Mouse (Mus musculus) hindbrain, postnatal 0 days (tissue): ENCODE results near the gene BC005537. TPM values are rescaled to one million over a fixed set of nuclear protein-coding genes. Genes with fewer than 3 reads are reported as not detected.
A peak's percentile ranks its signal among the peaks of the same experiment; 100 is the strongest.

Source experiments
- ATAC-seq: fragments of 200-750 bp; cut with Nextera tagmentation; 2 replicates; pipeline ENCODE4 v1.8.0; 2017; ENCODE audit warnings: mild to moderate bottlenecking, moderate TSS enrichment, moderate library complexity
- DNase-seq: peaks from one replicate; pipeline ENCODE4 v3.0.0-alpha.2; 2015; ENCODE audit warnings: low spot score
- H3K27ac ChIP-seq: fragments of 300-500 bp; sonication (generic); 2 replicates; pipeline ENCODE4 v1.5.1; 2014; ENCODE audit warnings: mild to moderate bottlenecking
- H3K27me3 ChIP-seq: fragments of 300-500 bp; sonication (generic); 2 replicates; pipeline ENCODE4 v1.6.1; 2014; ENCODE audit warnings: low read length, mixed read lengths; ENCODE audit not compliant: insufficient read depth
- H3K36me3 ChIP-seq: fragments of 300-500 bp; sonication (generic); 2 replicates; pipeline ENCODE4 v1.6.1; 2014; ENCODE audit warnings: low read length, mixed read lengths; ENCODE audit not compliant: insufficient read depth
- H3K4me1 ChIP-seq: fragments of 300-500 bp; sonication (generic); 2 replicates; pipeline ENCODE4 v1.6.1; 2014; ENCODE audit warnings: antibody characterized with exemption, low read length, mixed read lengths; ENCODE audit not compliant: insufficient read depth
- H3K4me2 ChIP-seq: fragments of 300-500 bp; sonication (generic); 2 replicates; pipeline ENCODE4 v1.6.1; 2014; ENCODE audit warnings: low read depth, mild to moderate bottlenecking, low read length, moderate library complexity, mixed read lengths
- H3K4me3 ChIP-seq: fragments of 300-500 bp; sonication (generic); 2 replicates; pipeline ENCODE4 v1.5.1; 2014; ENCODE audit warnings: low read length
- H3K9ac ChIP-seq: fragments of 300-500 bp; sonication (generic); replicated peaks from 2 replicates; pipeline ENCODE4 v1.6.1; 2014; ENCODE audit warnings: mild to moderate bottlenecking, low read length, moderate library complexity, mixed read lengths
- H3K9me3 ChIP-seq: fragments of 300-500 bp; sonication (generic); 2 replicates; pipeline ENCODE4 v1.6.1; 2016; ENCODE audit warnings: low read length, mixed read lengths
- CTCF ChIP-seq: IDR thresholded peaks from 2 replicates; pipeline ENCODE4 v1.5.1; 2016; ENCODE audit warnings: antibody characterized with exemption, control low read depth, low read depth
- WGBS: fragments of 180-500 bp; shearing (Covaris S2); extraction: QIAGEN DNeasy Blood & Tissue Kit; methylation state at CpG from one replicate; pipeline ENCODE4 v1.1.7; 2014; 5-methylcytosine and 5-hydroxymethylcytosine counted together
- polyA plus RNA-seq: library from polyadenylated mRNA; unstranded; fragments of >200 nt; fragmentation: Nextera tagmentation; extraction: Ambion mirVana; gene quantifications from 2 replicates; pipeline ENCODE4 v1.2.1, GENCODE M21; 2015
- total RNA-seq: library from RNA; depleted of rRNA; stranded (reverse); fragments of >200 nt; gene quantifications from 2 replicates; pipeline ENCODE4 v1.2.3, GENCODE M21; 2014; rRNA removed

BC005537 gene
- total and polyA plus RNA-seq, 2 experiments from 2014 or later, result 16.4 to 39.2 TPM

GRCm38 (mm10) chr13:24861084-24861483 is 59.6 kb downstream of the BC005537 start:
- no peaks in the 10 kb centered on the region for H3K27me3 ChIP-seq
- no peak for TF ChIP-seq CTCF
- H3K36me3 ChIP-seq, result 0 out of 2 replicates have a peak, but pooled peaks cover 5% of the 10 kb centered on the region
- ATAC-seq, result no peak
- no peak for DNase-seq
- no peak overlapping the region for H3K4me2 ChIP-seq
- H3K4me3 ChIP-seq, result no peak overlapping the region
- H3K27ac ChIP-seq, result no peak overlapping the region
- H3K9ac ChIP-seq, result no peak overlapping the region
- no peaks in the 10 kb centered on the region for H3K9me3 ChIP-seq
- 84% methylated on average over 12 of the region's 12 CpGs for WGBS
- no peaks in the 10 kb centered on the region for H3K4me1 ChIP-seq

GRCm38 (mm10) chr13:24862021-24862420 is 60.6 kb downstream of the BC005537 start:
- 77% methylated on average over 7 of the region's 7 CpGs for WGBS

GRCm38 (mm10) chr13:24862520-24862919 is 61.1 kb downstream of the BC005537 start:
- H3K4me2 ChIP-seq, result no peak overlapping the region
- no peaks in the 10 kb centered on the region for H3K9me3 ChIP-seq
- no peaks in the 10 kb centered on the region for H3K4me1 ChIP-seq
- 62% methylated on average over 7 of the region's 7 CpGs for WGBS
- no peak overlapping the region for H3K9ac ChIP-seq
- 0 out of 2 replicates have a peak, but pooled peaks cover 2% of the 10 kb centered on the region for H3K36me3 ChIP-seq
- peak; percentile 38 for TF ChIP-seq CTCF
- H3K27me3 ChIP-seq, result no peaks in the 10 kb centered on the region
- no peak overlapping the region for H3K4me3 ChIP-seq
- ATAC-seq (no peak), DNase-seq (peak; percentile 39)
- no peak overlapping the region for H3K27ac ChIP-seq

More at GRCm38 (mm10) chr13:24862021-24862420, 60.6 kb downstream of the BC005537 start:
- ATAC-seq (no peak), DNase-seq (peak; percentile 5)
- no peaks in the 10 kb centered on the region for H3K9me3 ChIP-seq
- no peaks in the 10 kb centered on the region for H3K27me3 ChIP-seq
- H3K36me3 ChIP-seq, result 0 out of 2 replicates have a peak, but pooled peaks cover 4% of the 10 kb centered on the region
- no peak overlapping the region for H3K27ac ChIP-seq
- no peak for TF ChIP-seq CTCF
- H3K4me1 ChIP-seq, result no peaks in the 10 kb centered on the region
- no peak overlapping the region for H3K9ac ChIP-seq
- H3K4me3 ChIP-seq, result no peak overlapping the region
- no peak overlapping the region for H3K4me2 ChIP-seq

Other genes with a start within 250 kb of the BC005537 start
- 32.9 and 34.8 TPM in 2 replicates for gene Ripor2, start 219.5 kb upstream of the BC005537 start, total RNA-seq
- gene Ripor2, start 219.5 kb upstream of the BC005537 start, polyA plus RNA-seq, result 12.5 and 13.1 TPM in 2 replicates
- gene Armh2, start 60.4 kb upstream of the BC005537 start, total RNA-seq, result not detected in 2 replicates
- not detected in 2 replicates for gene Armh2, start 60.4 kb upstream of the BC005537 start, polyA plus RNA-seq
- 4.7 and 40.9 TPM in 2 replicates for gene Gmnn, start 39.7 kb upstream of the BC005537 start, total RNA-seq
- gene Gmnn, start 39.7 kb upstream of the BC005537 start, polyA plus RNA-seq, result 23.4 and 23.6 TPM in 2 replicates
- 14.7 and 19.3 TPM in 2 replicates for gene Acot13, start 29.9 kb downstream of the BC005537 start, total RNA-seq
- gene Acot13, start 29.9 kb downstream of the BC005537 start, polyA plus RNA-seq, result 69.7 and 74.2 TPM in 2 replicates
- 30.0 and 30.9 TPM in 2 replicates for gene Tdp2, start 30.0 kb downstream of the BC005537 start, total RNA-seq
- 36.6 and 38.8 TPM in 2 replicates for gene Tdp2, start 30.0 kb downstream of the BC005537 start, polyA plus RNA-seq
- 11.3 and 13.0 TPM in 2 replicates for gene D130043K22Rik, start 43.5 kb downstream of the BC005537 start, total RNA-seq
- 6.1 TPM in 2 replicates for gene D130043K22Rik, start 43.5 kb downstream of the BC005537 start, polyA plus RNA-seq
- 46.3 and 53.9 TPM in 2 replicates for gene Aldh5a1, start 136.0 kb downstream of the BC005537 start, total RNA-seq
- gene Aldh5a1, start 136.0 kb downstream of the BC005537 start, polyA plus RNA-seq, result 16.2 and 16.9 TPM in 2 replicates
- gene Gpld1, start 141.5 kb downstream of the BC005537 start, total RNA-seq, result 5.4 and 8.4 TPM in 2 replicates
- gene Gpld1, start 141.5 kb downstream of the BC005537 start, polyA plus RNA-seq, result 3.0 and 3.3 TPM in 2 replicates
- gene Mrs2, start 218.7 kb downstream of the BC005537 start, total RNA-seq, result 19.1 and 27.2 TPM in 2 replicates
- gene Mrs2, start 218.7 kb downstream of the BC005537 start, polyA plus RNA-seq, result 9.9 and 12.7 TPM in 2 replicates